Mouse (Mus musculus) CH12.LX (cell line): ENCODE data around the gene Catip.

ENCODE experiments used
- CTCF ChIP-seq, 2 experiments: IDR thresholded peaks in 1 of 2; conservative IDR thresholded peaks in 1 of 2; 2 replicates each; pipeline ENCODE4 v1.5.1; 2011 to 2012; ENCODE audit warnings: low read depth in 2 of 2, low read length in 2 of 2, improper control_type of control experiment in 1 of 2, inconsistent platforms in 1 of 2, mild to moderate bottlenecking in 1 of 2, moderate library complexity in 1 of 2
- KAT2A ChIP-seq: IDR thresholded peaks from 2 replicates; pipeline ENCODE4 v1.6.1; 2012; ENCODE audit warnings: low read length, improper control_type of control experiment, inconsistent platforms; ENCODE audit not compliant: insufficient replicate concordance
- MAX ChIP-seq: IDR thresholded peaks from 2 replicates; pipeline ENCODE4 v1.6.1; 2011; ENCODE audit warnings: low read length, improper control_type of control experiment
- POLR2A ChIP-seq: IDR thresholded peaks from 2 replicates; pipeline ENCODE4 v1.6.1; 2011; ENCODE audit warnings: low read depth, mild to moderate bottlenecking, improper control_type of control experiment, low read length
- USF1 ChIP-seq: IDR thresholded peaks from 2 replicates; pipeline ENCODE4 v1.6.1; 2014; ENCODE audit warnings: low read depth, mild to moderate bottlenecking, inconsistent platforms, low read length, improper control_type of control experiment

DNA sequence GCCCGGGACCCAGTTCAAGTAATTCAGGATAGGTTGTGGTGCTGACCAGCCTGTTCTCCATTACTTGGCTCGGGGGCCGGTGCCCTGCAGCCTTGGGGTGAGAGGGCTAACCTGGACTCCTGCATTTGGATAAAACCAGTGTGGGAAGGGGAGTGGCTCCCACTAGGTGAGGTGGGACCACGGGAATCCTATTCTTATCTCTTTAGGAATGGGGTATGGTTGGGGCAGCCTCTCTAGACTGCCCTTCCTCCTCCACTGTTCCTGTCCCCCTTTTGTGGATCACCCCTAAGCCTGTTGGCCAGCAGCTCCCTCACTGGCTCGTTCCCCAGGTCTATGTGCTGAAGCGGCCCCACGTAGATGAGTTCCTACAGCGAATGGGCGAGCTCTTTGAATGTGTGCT, 32.4 kb downstream of the Catip start:
- TF ChIP-seq POLR2A (no peak), CTCF (conservative IDR thresholded peaks at IDR 0.05 in 1 of 2, IDR thresholded peaks at IDR 0.05 in 1 of 2; ENCODE audit: low read depth in 2 of 2, low read length in 2 of 2) (no peak), KAT2A (no peak), MAX (no peak), USF1 (no peak)
